Mouse (Mus musculus): ENCODE results near the gene I830077J02Rik.

I830077J02Rik gene

GRCm38 (mm10) chr3:105928781-105929180, 3.7 kb downstream of the I830077J02Rik start:
- no peak for TF ChIP-seq GATA4 (IDR thresholded peaks at IDR 0.05; ENCODE audit: insufficient replicate concordance, low read length)

GRCm38 (mm10) chr3:105928195-105928569, 4.3 kb downstream of the I830077J02Rik start:
- no peak for TF ChIP-seq GATA4 (IDR thresholded peaks at IDR 0.05; ENCODE audit: insufficient replicate concordance, low read length)

- no peak for TF ChIP-seq GATA4 (IDR thresholded peaks at IDR 0.05; ENCODE audit: insufficient replicate concordance, low read length)
These were observed 4.8 kb downstream of the I830077J02Rik start for GRCm38 (mm10) chr3:105927561-105928194.

GRCm38 (mm10) chr3:105924616-105925015, 7.8 kb downstream of the I830077J02Rik start:
- TF ChIP-seq GATA4 (IDR thresholded peaks at IDR 0.05; ENCODE audit: insufficient replicate concordance, low read length) = no peak

- no peak for TF ChIP-seq GATA4 (IDR thresholded peaks at IDR 0.05; ENCODE audit: insufficient replicate concordance, low read length)
These were observed 10.5 kb downstream of the I830077J02Rik start for GRCm38 (mm10) chr3:105921959-105922358.

- no peak for TF ChIP-seq GATA4 (IDR thresholded peaks at IDR 0.05; ENCODE audit: insufficient replicate concordance, low read length)
These were observed 14.1 kb downstream of the I830077J02Rik start for GRCm38 (mm10) chr3:105918355-105918745.

- TF ChIP-seq GATA4 (IDR thresholded peaks at IDR 0.05; ENCODE audit: insufficient replicate concordance, low read length) = no peak
These were observed 14.7 kb downstream of the I830077J02Rik start for GRCm38 (mm10) chr3:105917656-105918354.

- no peak for TF ChIP-seq GATA4 (IDR thresholded peaks at IDR 0.05; ENCODE audit: insufficient replicate concordance, low read length)
These were observed 17.2 kb downstream of the I830077J02Rik start for GRCm38 (mm10) chr3:105915281-105915680.

GRCm38 (mm10) chr3:105913839-105914681, 18.4 kb downstream of the I830077J02Rik start:
- TF ChIP-seq GATA4 (IDR thresholded peaks at IDR 0.05; ENCODE audit: insufficient replicate concordance, low read length) = no peak

- TF ChIP-seq GATA4 (IDR thresholded peaks at IDR 0.05; ENCODE audit: insufficient replicate concordance, low read length) = no peak
These were observed 20.2 kb downstream of the I830077J02Rik start for GRCm38 (mm10) chr3:105912097-105912880.

GRCm38 (mm10) chr3:105910519-105911190, 21.8 kb downstream of the I830077J02Rik start:
- no peak for TF ChIP-seq GATA4 (IDR thresholded peaks at IDR 0.05; ENCODE audit: insufficient replicate concordance, low read length)

- no peak for TF ChIP-seq GATA4 (IDR thresholded peaks at IDR 0.05; ENCODE audit: insufficient replicate concordance, low read length)
These were observed 23.5 kb downstream of the I830077J02Rik start for GRCm38 (mm10) chr3:105908976-105909375.

- TF ChIP-seq GATA4 (IDR thresholded peaks at IDR 0.05; ENCODE audit: insufficient replicate concordance, low read length) = no peak
These were observed 24.4 kb downstream of the I830077J02Rik start for GRCm38 (mm10) chr3:105907956-105908655.

- no peak for TF ChIP-seq GATA4 (IDR thresholded peaks at IDR 0.05; ENCODE audit: insufficient replicate concordance, low read length)
These were observed 27.7 kb downstream of the I830077J02Rik start for GRCm38 (mm10) chr3:105904721-105905120.
